Comparison of ENCODE assay signal across 1 mouse cellular context in genomic region chr5:24446630-24447029, GRCm38 (mm10).
TF ChIP-seq lines count a peak whose summit lies in the region.

No protein-coding gene starts in this region.

TF ChIP-seq in CH12.LX, 34 proteins besides CTCF, POLR2A, EP300 and RAD21 (continued from another document):
- TF ChIP-seq PAX5 (IDR thresholded peaks at IDR 0.05; ENCODE audit: low read length) (no peak), BHLHE40 (IDR thresholded peaks at IDR 0.05; ENCODE audit: low read depth, low read length) (no peak), KAT2A (IDR thresholded peaks at IDR 0.05; ENCODE audit: insufficient replicate concordance, low read length) (no peak), TCF12 (IDR thresholded peaks at IDR 0.05; ENCODE audit: low read depth, low read length) (no peak), SMC3 (IDR thresholded peaks at IDR 0.05; ENCODE audit: low read depth, low read length) (no peak)
